Mouse (Mus musculus) pancreas, adult 10 weeks (tissue): Measurements from ENCODE around the gene Zfp639. TPM values are rescaled to one million over a fixed set of nuclear protein-coding genes. Genes with fewer than 3 reads are reported as not detected.

Experiments
- polyA plus RNA-seq: library from polyadenylated mRNA; stranded (reverse); fragments of 350-450 nt; fragmentation: Illumina TruSeq; extraction: RNeasy Lipid Tissue Mini Kit (QIAGEN cat#74804); gene quantifications from one replicate; pipeline ENCODE4 v1.2.3, GENCODE M21; 2015; ENCODE audit warnings: low read depth, low replicate concordance; ENCODE audit not compliant: insufficient read depth

Gene Zfp639
- 15.3 TPM for polyA plus RNA-seq

DNA sequence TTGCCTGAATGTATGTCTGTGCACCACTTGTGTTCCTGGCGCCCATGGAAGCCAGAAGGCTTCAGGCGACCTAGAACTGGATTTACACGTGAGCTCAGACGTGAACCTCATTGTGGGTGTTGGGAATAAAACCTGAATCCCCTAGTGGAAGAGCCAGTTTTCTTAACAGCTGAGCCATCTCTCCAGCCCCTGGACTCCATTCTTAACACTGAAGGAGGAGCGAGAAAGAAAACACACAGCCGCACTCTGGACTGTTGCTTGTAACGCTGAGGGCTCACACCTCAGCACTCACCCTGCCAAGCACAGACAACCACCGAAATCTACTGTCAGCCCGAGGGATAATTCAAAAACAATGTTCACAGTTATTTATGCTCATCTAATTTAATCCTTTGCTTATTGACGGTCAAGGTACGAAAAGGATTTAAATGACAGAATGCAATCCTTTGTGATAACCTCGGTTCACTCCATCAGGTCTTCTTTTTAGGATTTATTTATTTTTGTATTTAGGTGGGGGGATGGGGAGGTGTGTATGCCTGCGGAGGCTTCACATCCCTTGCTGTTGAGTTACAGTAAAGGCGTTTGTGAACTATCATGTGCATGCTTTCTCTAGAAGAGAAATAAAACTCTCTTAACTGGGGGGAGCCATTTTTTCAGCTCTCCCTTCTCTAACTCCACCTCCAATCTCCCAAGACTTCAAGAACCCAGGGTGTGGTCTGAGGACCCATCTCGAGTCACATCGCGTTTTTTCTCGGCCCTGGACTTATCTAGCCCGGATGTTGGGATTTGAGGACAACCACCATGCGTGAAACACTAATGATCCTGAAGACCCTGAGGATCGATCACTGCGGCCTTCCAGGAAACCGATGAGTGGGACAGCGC lies at the start of gene Zfp639:
Zfp639 (plus strand) TSS at position 764 of the 879 bp plus-strand sequence.

GRCm38 (mm10) chr3:32492097-32493090 lies 17.7 kb upstream of the Zfp639 start, which contains the start of gene Kcnmb3:
TSS of gene Kcnmb3 (minus strand) at chr3:32492231.

DNA sequence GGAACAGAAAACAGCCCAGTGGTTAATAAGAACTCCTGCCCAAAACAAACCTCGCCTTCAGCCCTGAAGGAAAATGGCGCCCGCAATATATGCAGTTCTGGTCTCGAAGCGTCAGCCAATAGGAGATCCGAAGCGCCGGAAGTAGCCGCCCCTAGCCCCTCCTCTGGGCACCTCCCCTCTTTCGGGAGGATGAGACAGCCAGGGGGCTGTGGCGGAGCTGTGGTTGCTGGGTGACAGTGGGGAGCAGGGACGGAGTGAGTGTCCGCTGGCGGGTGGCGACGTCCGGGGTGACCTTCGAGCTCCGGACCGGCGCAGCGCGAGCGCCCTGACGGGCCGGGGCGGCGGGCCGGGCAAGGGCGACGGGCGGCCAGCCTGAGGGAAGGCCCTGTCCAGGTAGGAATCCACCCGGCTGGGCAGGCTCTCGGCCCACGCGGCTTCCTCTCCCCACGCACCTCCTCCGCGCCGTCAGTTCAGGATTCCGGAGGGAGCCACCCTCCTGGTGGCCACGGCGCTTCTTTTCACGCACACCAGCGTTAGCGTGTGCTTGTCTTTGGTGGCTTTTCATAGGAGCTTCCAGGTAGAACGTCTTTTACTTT lies 19.3 kb downstream of the Zfp639 start, which contains the start of gene Mfn1:
Mfn1 (plus strand) TSS at position 163 of the 596 bp plus-strand sequence.

Other genes starting within 250 kb of the Zfp639 start
- 2.6 TPM for gene Zmat3, start 144.2 kb upstream of the Zfp639 start, polyA plus RNA-seq
- 4.6 TPM for gene Pik3ca, start 112.6 kb upstream of the Zfp639 start, polyA plus RNA-seq
- not detected for gene Kcnmb3, start 18.0 kb upstream of the Zfp639 start, polyA plus RNA-seq
- gene Mfn1, start 19.2 kb downstream of the Zfp639 start, polyA plus RNA-seq, result 13.7 TPM
- gene Gnb4, start 106.3 kb downstream of the Zfp639 start, polyA plus RNA-seq, result 2.8 TPM
- 8.1 TPM for gene Actl6a, start 196.0 kb downstream of the Zfp639 start, polyA plus RNA-seq
- gene Ndufb5, start 226.7 kb downstream of the Zfp639 start, polyA plus RNA-seq, result 35.1 TPM
- gene Mrpl47, start 227.3 kb downstream of the Zfp639 start, polyA plus RNA-seq, result 8.2 TPM